Mouse (Mus musculus): ENCODE results near the gene Rbfox1. TPM values are rescaled to one million over a fixed set of nuclear protein-coding genes. Genes with fewer than 3 reads are reported as not detected.

Rbfox1 gene
- polyA plus RNA-seq, 1 experiment: 4.0 TPM

DNA sequence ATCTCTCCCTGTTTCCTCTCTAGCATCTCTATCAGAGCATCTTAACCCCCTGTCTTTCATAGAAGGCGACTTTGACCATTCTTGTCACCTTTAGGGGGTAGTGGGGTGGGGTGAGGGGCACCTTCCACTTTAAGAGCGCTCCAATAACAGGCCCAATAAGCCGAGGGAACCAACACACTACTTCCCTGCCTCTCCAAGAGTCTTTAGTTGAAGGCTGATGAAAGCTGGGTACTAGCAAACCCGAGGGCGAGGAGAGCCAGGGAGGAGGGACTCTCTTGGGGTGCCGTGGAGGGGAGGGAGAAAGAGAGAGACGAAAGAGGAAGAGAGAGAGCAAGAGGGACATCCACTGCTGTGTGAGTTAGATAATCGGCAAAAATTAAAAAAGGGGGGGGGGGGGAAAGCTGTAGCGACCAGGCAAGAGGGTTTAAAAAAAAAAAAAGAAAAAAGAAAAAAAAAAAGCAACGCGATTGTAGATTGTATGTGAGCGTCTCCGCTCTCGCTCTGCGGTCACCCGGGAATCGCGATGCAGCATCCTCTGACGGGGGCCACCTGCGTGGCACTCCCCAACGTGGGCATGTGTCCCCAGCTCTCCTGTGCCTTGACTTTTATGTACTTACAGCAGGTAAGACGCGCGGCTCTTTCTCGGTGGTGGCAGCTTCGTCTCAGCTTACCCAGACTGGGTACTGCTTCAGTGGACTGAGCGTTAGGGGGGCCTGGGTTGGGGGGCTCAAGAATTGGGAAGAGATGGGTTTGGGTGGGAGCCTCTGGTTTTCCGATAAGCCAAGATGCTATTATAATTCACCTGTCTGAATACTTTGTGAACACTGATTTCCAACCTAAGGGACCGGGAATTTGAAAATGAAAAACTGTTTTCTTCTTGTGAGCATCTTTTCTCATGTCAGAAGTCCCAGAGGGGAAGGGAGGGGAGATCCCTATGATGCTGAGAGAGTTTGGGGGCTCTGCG is 1154.5 kb downstream of the Rbfox1 start:
- DNase-seq: no peak
- H3K4me1 ChIP-seq (ENCODE audit: control insufficient read depth, insufficient read depth, low read length): no peaks in the 10 kb centered on the region
- H3K4me3 ChIP-seq (replicated peaks; ENCODE audit: extremely low read depth, low read depth, low read length): no peak overlapping the region
- 6% methylated on average over 29 of the region's 30 CpGs for WGBS
- TF ChIP-seq POLR2A (IDR thresholded peaks at IDR 0.05; ENCODE audit: borderline replicate concordance, extremely low read depth, low read depth, low read length) (no peak), CTCF (IDR thresholded peaks at IDR 0.05; ENCODE audit: insufficient read depth, low read length) (no peak)

- no peak for DNase-seq
- Histone ChIP-seq H3K4me3 (replicated peaks; ENCODE audit: extremely low read depth, low read depth, low read length) (no peak overlapping the region), H3K4me1 (ENCODE audit: control insufficient read depth, insufficient read depth, low read length) (no peaks in the 10 kb centered on the region)
- WGBS: 22% methylated on average over 6 of the region's 6 CpGs
- no peak for TF ChIP-seq CTCF (IDR thresholded peaks at IDR 0.05; ENCODE audit: insufficient read depth, low read length)
- no peak for TF ChIP-seq POLR2A (IDR thresholded peaks at IDR 0.05; ENCODE audit: borderline replicate concordance, extremely low read depth, low read depth, low read length)
These were observed 1155.5 kb downstream of the Rbfox1 start for GRCm38 (mm10) chr16:7040691-7041090.

DNA sequence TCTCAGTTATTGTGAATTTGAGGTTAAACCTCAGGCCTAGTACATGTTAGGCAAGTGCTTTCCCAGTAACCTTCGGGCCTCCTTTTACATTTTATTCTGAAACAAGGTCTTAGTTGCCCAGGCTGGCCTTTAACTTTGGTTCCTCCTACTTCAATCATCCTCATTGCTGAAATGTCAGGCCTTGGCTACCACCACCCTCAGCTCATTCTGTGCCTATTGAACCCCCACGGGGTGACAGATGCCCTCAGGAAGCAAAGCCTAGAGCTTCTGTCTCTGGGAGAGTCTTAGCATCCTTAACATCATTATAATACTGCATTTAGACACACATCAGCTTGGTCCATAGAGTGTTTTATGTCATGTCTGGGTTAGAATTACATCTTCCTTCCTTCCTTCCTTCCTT is 1162.3 kb downstream of the Rbfox1 start:
- H3K4me1 ChIP-seq (ENCODE audit: control insufficient read depth, insufficient read depth, low read length): no peaks in the 10 kb centered on the region
- TF ChIP-seq POLR2A (IDR thresholded peaks at IDR 0.05; ENCODE audit: borderline replicate concordance, extremely low read depth, low read depth, low read length): no peak
- no peak for TF ChIP-seq CTCF (IDR thresholded peaks at IDR 0.05; ENCODE audit: insufficient read depth, low read length)
- 70% methylated on average over 2 of the region's 2 CpGs for WGBS
- H3K4me3 ChIP-seq (replicated peaks; ENCODE audit: extremely low read depth, low read depth, low read length): no peak overlapping the region
- DNase-seq: no peak

DNA sequence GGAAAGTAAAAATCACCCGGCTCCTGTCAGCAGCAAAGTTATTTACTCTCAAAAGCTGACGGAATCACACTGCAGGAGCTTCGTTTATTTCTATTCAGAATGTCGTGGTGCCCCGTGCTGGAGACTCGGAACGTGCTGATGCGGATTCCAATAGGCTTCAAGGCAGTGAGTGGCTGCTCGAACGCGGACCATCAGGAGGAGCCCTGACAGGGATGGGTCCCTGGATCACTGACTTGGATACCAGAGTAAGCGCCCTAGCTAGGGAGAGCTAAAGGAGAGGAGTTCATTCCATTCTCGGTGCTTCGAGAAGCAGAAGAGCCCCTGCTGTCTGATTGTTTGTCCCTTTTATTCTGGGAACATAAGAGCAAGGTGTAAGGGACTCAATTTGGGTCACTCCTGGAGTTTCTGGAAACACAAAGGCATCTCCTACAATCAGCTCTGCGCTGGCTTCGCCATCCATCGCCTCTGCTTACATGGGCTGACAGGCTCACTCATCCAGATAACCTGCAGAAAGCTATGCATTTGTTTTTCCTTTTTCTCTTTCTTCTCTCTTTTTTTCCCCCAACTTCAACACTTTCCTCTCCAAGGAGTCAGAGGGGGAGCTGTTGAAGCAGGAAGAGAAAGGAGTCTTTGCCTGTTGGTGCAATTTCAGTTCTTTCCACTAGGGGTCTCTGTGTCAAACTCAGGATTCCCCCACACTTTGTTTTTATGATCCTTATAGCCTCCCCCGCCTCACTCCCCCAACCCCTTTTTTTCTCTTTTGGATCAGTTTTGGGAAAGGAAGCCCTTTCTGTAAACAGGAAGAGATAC is 1164.2 kb downstream of the Rbfox1 start:
- TF ChIP-seq POLR2A (IDR thresholded peaks at IDR 0.05; ENCODE audit: borderline replicate concordance, extremely low read depth, low read depth, low read length): no peak
- no peak for TF ChIP-seq CTCF (IDR thresholded peaks at IDR 0.05; ENCODE audit: insufficient read depth, low read length)
- Histone ChIP-seq H3K4me3 (replicated peaks; ENCODE audit: extremely low read depth, low read depth, low read length) (no peak overlapping the region), H3K4me1 (ENCODE audit: control insufficient read depth, insufficient read depth, low read length) (no peaks in the 10 kb centered on the region)
- 21% methylated on average over 18 of the region's 18 CpGs for WGBS
- peak; percentile 8 for DNase-seq

DNA sequence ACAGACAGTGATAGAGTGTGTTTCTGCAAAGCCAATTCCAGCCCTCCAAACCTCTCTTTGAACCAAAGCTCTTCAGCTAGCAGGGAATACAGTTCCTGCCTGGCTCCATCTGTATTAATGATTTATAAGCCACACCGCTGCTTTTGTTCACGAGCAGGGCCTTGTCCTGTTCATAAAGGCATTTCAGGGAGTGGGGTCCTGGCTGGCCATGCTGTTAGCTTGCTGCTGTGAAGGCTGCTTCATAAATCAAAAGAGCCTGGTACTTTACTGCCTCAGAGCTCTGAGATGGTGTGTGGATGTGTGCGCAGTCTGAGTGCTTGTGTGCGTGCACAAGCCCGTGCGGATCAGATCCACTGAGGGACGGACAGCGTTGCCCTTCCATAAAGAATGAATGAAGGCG is 1165.8 kb downstream of the Rbfox1 start:
- no peak for TF ChIP-seq CTCF (IDR thresholded peaks at IDR 0.05; ENCODE audit: insufficient read depth, low read length)
- TF ChIP-seq POLR2A (IDR thresholded peaks at IDR 0.05; ENCODE audit: borderline replicate concordance, extremely low read depth, low read depth, low read length): no peak
- 79% methylated on average over 9 of the region's 9 CpGs for WGBS
- no peak overlapping the region for H3K4me3 ChIP-seq (replicated peaks; ENCODE audit: extremely low read depth, low read depth, low read length)
- DNase-seq: no peak
- H3K4me1 ChIP-seq (ENCODE audit: control insufficient read depth, insufficient read depth, low read length): no peaks in the 10 kb centered on the region

DNA sequence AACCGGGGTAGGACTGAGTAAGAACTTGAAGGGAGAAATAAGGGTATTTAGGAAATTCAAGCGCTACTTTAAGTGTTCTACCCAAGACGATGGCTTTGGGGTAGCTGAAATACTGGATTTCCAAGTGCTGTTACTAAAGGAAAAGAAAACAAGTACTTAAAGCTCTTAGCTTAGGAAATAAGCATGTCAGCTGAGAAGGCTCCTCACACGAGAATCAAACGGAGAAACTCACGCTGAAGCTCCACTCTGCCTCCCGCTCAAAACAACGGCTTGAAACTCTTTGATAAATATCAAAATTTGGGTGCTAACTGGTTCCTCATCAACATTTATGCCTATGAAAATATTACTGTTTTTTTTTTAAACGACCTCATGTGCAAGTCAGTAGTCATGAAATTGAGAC is 1166.8 kb downstream of the Rbfox1 start:
- DNase-seq: no peak
- Histone ChIP-seq H3K4me3 (replicated peaks; ENCODE audit: extremely low read depth, low read depth, low read length) (no peak overlapping the region), H3K4me1 (ENCODE audit: control insufficient read depth, insufficient read depth, low read length) (no peaks in the 10 kb centered on the region)
- WGBS: 61% methylated on average over 9 of the region's 9 CpGs
- no peak for TF ChIP-seq POLR2A (IDR thresholded peaks at IDR 0.05; ENCODE audit: borderline replicate concordance, extremely low read depth, low read depth, low read length)
- no peak for TF ChIP-seq CTCF (IDR thresholded peaks at IDR 0.05; ENCODE audit: insufficient read depth, low read length)

- WGBS: 50% methylated on average over 9 of the region's 9 CpGs
- H3K4me3 ChIP-seq (replicated peaks; ENCODE audit: extremely low read depth, low read depth, low read length): no peak overlapping the region
- no peak for TF ChIP-seq POLR2A (IDR thresholded peaks at IDR 0.05; ENCODE audit: borderline replicate concordance, extremely low read depth, low read depth, low read length)
- no peak for TF ChIP-seq CTCF (IDR thresholded peaks at IDR 0.05; ENCODE audit: insufficient read depth, low read length)
- H3K4me1 ChIP-seq (ENCODE audit: control insufficient read depth, insufficient read depth, low read length): no peaks in the 10 kb centered on the region
- no peak for DNase-seq
These were observed 1167.3 kb downstream of the Rbfox1 start for GRCm38 (mm10) chr16:7052408-7052807.

DNA sequence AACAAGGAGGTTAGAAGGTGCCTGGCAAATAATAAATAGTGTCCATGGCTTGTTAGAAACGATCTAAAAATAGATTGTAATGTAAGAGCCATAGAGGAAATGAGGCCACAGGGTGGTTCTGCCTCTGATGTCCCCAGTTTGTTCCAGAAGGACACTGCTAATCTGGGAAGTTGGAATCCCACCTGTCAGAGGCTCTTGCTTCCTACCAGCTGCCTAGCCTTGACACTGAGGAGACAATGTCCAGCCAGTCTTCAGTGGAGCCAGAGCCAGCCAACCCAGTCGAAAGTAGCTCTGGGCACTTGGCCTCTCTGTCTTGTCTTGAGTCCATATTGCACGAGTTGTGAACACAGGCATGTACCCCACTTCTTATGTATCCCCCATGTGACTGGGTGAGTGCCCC is 1172.6 kb downstream of the Rbfox1 start:
- no peak for TF ChIP-seq CTCF (IDR thresholded peaks at IDR 0.05; ENCODE audit: insufficient read depth, low read length)
- TF ChIP-seq POLR2A (IDR thresholded peaks at IDR 0.05; ENCODE audit: borderline replicate concordance, extremely low read depth, low read depth, low read length): no peak
- H3K4me3 ChIP-seq (replicated peaks; ENCODE audit: extremely low read depth, low read depth, low read length): no peak overlapping the region
- no peak for DNase-seq
- WGBS: 53% methylated on average over 3 of the region's 3 CpGs
- H3K4me1 ChIP-seq (ENCODE audit: control insufficient read depth, insufficient read depth, low read length): peaks cover 2% of the 10 kb centered on the region; the same call in 1 of the 2 replicates

GRCm38 (mm10) chr16:7058556-7058955 is 1173.4 kb downstream of the Rbfox1 start:
- TF ChIP-seq CTCF (IDR thresholded peaks at IDR 0.05; ENCODE audit: insufficient read depth, low read length) (no peak), POLR2A (IDR thresholded peaks at IDR 0.05; ENCODE audit: borderline replicate concordance, extremely low read depth, low read depth, low read length) (no peak)

More at GRCm38 (mm10) chr16:7058556-7058955, 1173.4 kb downstream of the Rbfox1 start:
- 68% methylated on average over 1 of the region's 1 CpGs for WGBS
- Histone ChIP-seq H3K4me1 (ENCODE audit: control insufficient read depth, insufficient read depth, low read length) (peaks cover 2% of the 10 kb centered on the region; the same call in 1 of the 2 replicates), H3K4me3 (replicated peaks; ENCODE audit: extremely low read depth, low read depth, low read length) (no peak overlapping the region)
- DNase-seq: no peak

All from lung, adult 2 months (tissue).